Mouse (Mus musculus) left cerebral cortex, adult 9 months (tissue): Measurements from ENCODE around the gene Sigmar1.

ENCODE experiments used
- DNase-seq, 2 experiments: peaks; one replicate each; pipeline ENCODE4 v3.0.0; 2022; ENCODE audit warnings: low spot score in 2 of 2

Sigmar1 gene

GRCm38 (mm10) chr4:41756440-41756839 is 483 bp upstream of the Sigmar1 start:
- DNase-seq = no peak

- DNase-seq = peak in 1 of 2 experiments; percentile 61
Observed at GRCm38 (mm10) chr4:41754797-41755337, 1.1 kb downstream of the Sigmar1 start, which contains the start of gene Galt. Gene Galt, plus strand, starts transcription at chr4:41755228.

- DNase-seq = no peak
Observed at GRCm38 (mm10) chr4:41745021-41745420, 10.9 kb downstream of the Sigmar1 start.

GRCm38 (mm10) chr4:41744131-41744530 is 11.8 kb downstream of the Sigmar1 start:
- no peak for DNase-seq

- peak; percentile 88 to 95 for DNase-seq
Observed at GRCm38 (mm10) chr4:41741158-41741560, 14.8 kb downstream of the Sigmar1 start.

GRCm38 (mm10) chr4:41740380-41741157 is 15.4 kb downstream of the Sigmar1 start:
- DNase-seq = peak in 1 of 2 experiments; percentile 76

- no peak for DNase-seq
Observed at GRCm38 (mm10) chr4:41739260-41739659, 16.7 kb downstream of the Sigmar1 start.

- no peak for DNase-seq
Observed at GRCm38 (mm10) chr4:41738256-41738603, 17.7 kb downstream of the Sigmar1 start.

GRCm38 (mm10) chr4:41737602-41738255 is 18.2 kb downstream of the Sigmar1 start:
- DNase-seq = peak in 1 of 2 experiments; percentile 83

- no peak for DNase-seq
Observed at GRCm38 (mm10) chr4:41731052-41731765, 24.7 kb downstream of the Sigmar1 start, which contains the start of gene Arid3c. Gene Arid3c, minus strand, starts transcription at chr4:41731142.

- DNase-seq = no peak
Observed at GRCm38 (mm10) chr4:41726826-41727621, 28.9 kb downstream of the Sigmar1 start.

- DNase-seq = peak; percentile 95 to 96
Observed at GRCm38 (mm10) chr4:41722918-41723351, 33.0 kb downstream of the Sigmar1 start, which contains the start of gene Dctn3. Gene Dctn3, minus strand, starts transcription at chr4:41723170.

GRCm38 (mm10) chr4:41716834-41717233 is 39.1 kb downstream of the Sigmar1 start:
- no peak for DNase-seq

- peak in 1 of 2 experiments; percentile 73 for DNase-seq
Observed at GRCm38 (mm10) chr4:41715596-41715995, 40.4 kb downstream of the Sigmar1 start.

- DNase-seq = no peak
Observed at GRCm38 (mm10) chr4:41715082-41715481, 40.9 kb downstream of the Sigmar1 start.

- DNase-seq = peak in 1 of 2 experiments; percentile 83
Observed at GRCm38 (mm10) chr4:41714276-41714675, 41.7 kb downstream of the Sigmar1 start.

- peak in 1 of 2 experiments; percentile 78 for DNase-seq
Observed at GRCm38 (mm10) chr4:41713197-41714067, 42.5 kb downstream of the Sigmar1 start, which contains the start of gene Rpp25l. Gene Rpp25l, minus strand, starts transcription at chr4:41713534.

GRCm38 (mm10) chr4:41712421-41713196 is 43.3 kb downstream of the Sigmar1 start:
- DNase-seq = no peak
